Mouse (Mus musculus) C2C12 (cell line): Measurements from ENCODE around the gene Fate1. TPM values are rescaled to one million over a fixed set of nuclear protein-coding genes. Genes with fewer than 3 reads are reported as not detected.

Experiments
- H3K27me3 ChIP-seq: one replicate; pipeline ENCODE4 v1.6.1; 2011; ENCODE audit not compliant: control insufficient read depth, insufficient read depth, insufficient read length
- H3K36me3 ChIP-seq: one replicate; pipeline ENCODE4 v1.6.1; 2011; ENCODE audit not compliant: control insufficient read depth, insufficient read depth
- H3K4me3 ChIP-seq: one replicate; pipeline ENCODE4 v1.5.1; 2011; ENCODE audit warnings: mild to moderate bottlenecking, control low read depth; ENCODE audit not compliant: poor library complexity, insufficient read depth, severe bottlenecking
- H3K79me2 ChIP-seq: one replicate; pipeline ENCODE4 v1.6.1; 2011; ENCODE audit not compliant: control insufficient read depth, insufficient read depth
- H3K79me3 ChIP-seq: one replicate; pipeline ENCODE4 v1.6.1; 2011; ENCODE audit warnings: low read depth, control low read depth
- H3ac ChIP-seq: one replicate; pipeline ENCODE3; 2011; ENCODE audit warnings: low read depth; ENCODE audit not compliant: control insufficient read depth, insufficient read length
- CEBPB ChIP-seq: IDR thresholded peaks from one replicate; pipeline ENCODE4 v1.6.1; 2011; ENCODE audit warnings: low read depth, mild to moderate bottlenecking, control low read depth, moderate library complexity
- CTCF ChIP-seq: IDR thresholded peaks from one replicate; pipeline ENCODE4 v1.5.1; 2011; ENCODE audit not compliant: control insufficient read depth, insufficient read depth, insufficient read length
- FOSL1 ChIP-seq: IDR thresholded peaks from one replicate; pipeline ENCODE4 v1.8.0; 2011; ENCODE audit warnings: mild to moderate bottlenecking, low read length; ENCODE audit not compliant: poor library complexity, insufficient read depth, severe bottlenecking
- MAX ChIP-seq: IDR thresholded peaks from one replicate; pipeline ENCODE4 v1.6.1; 2011; ENCODE audit warnings: mild to moderate bottlenecking, control low read depth
- MYOD1 ChIP-seq: IDR thresholded peaks from one replicate; pipeline ENCODE4 v1.6.1; 2011; ENCODE audit warnings: low read depth; ENCODE audit not compliant: control insufficient read depth, insufficient read length
- MYOG ChIP-seq: IDR thresholded peaks from one replicate; pipeline ENCODE4 v1.6.1; 2011; ENCODE audit not compliant: control insufficient read depth, insufficient read length; ENCODE audit errors: extremely low read depth
- USF1 ChIP-seq: IDR thresholded peaks from one replicate; pipeline ENCODE4 v1.6.1; 2011; ENCODE audit warnings: low read depth, mild to moderate bottlenecking, control low read depth, moderate library complexity
- polyA plus RNA-seq: library from polyadenylated mRNA; unstranded; fragments of >200 nt; fragmentation: generic; extraction: Trizol; gene quantifications from one replicate; pipeline ENCODE4 v1.2.1, GENCODE M21; 2012; ENCODE audit warnings: missing spikeins

Fate1 gene
- polyA plus RNA-seq, 1 experiment = not detected

DNA sequence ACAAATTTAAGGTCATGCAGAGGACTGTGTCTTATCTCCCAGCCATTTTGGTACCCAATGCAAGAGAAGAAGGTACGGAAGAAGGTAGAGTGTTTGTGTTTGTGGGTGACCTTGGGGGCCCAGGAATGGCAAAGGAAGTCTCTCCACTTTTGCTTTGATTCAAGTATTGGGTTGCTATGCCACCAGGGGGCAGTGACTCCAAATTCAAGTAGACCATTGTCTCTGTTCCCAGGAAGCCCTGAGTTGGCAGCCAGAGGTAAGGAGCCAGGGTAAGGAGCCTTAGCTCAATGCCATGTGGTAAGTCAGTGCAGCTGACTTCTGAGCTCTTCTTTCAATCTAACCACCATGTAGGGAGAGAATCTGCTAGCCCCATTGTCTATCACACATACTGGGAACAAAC lies 11.0 kb downstream of the Fate1 start:
- Histone ChIP-seq H3K4me3 (no peak overlapping the region), H3K36me3 (no peaks in the 10 kb centered on the region), H3K27me3 (no peaks in the 10 kb centered on the region), H3K79me3 (no peaks in the 10 kb centered on the region), H3ac (no peak overlapping the region), H3K79me2 (no peaks in the 10 kb centered on the region)
- TF ChIP-seq CTCF (no peak), CEBPB (no peak), MAX (no peak), MYOD1 (no peak)

DNA sequence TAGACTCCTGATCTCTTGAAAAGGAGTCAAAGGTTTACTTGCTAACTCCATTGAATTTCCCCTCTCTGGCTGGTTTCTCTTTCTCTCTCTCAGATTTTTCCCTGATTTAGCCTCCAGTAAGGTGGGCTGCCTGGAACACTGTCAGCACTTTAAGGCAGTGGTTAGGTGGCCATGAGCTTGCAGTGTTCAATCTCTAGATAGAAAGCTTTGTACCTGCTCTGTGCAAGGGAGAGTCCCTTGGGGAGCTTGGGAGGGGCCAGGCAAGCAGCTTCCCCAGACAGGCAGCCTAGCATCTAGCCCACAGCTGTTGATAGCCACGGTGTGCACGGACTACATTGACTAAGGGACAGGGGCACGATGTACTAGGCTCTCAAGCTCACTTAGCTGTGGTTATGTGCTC lies 18.8 kb downstream of the Fate1 start, which contains the start of gene Cnga2:
TSS of gene Cnga2 (plus strand) at position 301 of the 400 bp plus-strand sequence.
- no peaks in the 10 kb centered on the region for H3K79me2 ChIP-seq
- H3ac ChIP-seq = no peak within 1 kb of the TSS
- H3K27me3 ChIP-seq = no peaks in the 10 kb centered on the region
- TF ChIP-seq MAX (no peak), FOSL1 (no peak), USF1 (no peak), MYOD1 (no peak), CEBPB (no peak), CTCF (no peak), MYOG (no peak)
- H3K36me3 ChIP-seq = no peaks in the 10 kb centered on the region
- H3K4me3 ChIP-seq = no peak within 1 kb of the TSS
- no peaks in the 10 kb centered on the region for H3K79me3 ChIP-seq

DNA sequence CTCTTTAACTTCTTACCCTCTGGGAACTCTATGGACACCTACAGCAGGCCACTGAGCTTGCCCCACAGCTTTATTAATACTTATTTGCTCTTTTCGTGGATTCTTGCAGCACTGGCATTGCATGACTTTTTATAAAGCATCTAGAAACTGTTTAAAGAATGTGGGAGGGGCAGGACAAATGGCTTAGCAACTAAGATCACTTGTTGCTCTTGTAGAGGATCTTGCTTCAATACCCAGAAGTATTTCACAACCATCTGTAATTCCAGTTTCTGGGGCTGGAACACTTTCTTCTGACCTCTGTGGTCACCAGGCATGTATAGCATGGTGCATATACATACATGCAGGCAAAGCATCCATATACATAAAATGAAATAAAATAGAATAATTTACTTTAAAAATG lies 23.2 kb downstream of the Fate1 start:
- TF ChIP-seq MAX (no peak), MYOD1 (no peak), CTCF (no peak), FOSL1 (no peak), MYOG (no peak), CEBPB (no peak), USF1 (no peak)
- Histone ChIP-seq H3K4me3 (no peak overlapping the region), H3K79me2 (no peaks in the 10 kb centered on the region)

DNA sequence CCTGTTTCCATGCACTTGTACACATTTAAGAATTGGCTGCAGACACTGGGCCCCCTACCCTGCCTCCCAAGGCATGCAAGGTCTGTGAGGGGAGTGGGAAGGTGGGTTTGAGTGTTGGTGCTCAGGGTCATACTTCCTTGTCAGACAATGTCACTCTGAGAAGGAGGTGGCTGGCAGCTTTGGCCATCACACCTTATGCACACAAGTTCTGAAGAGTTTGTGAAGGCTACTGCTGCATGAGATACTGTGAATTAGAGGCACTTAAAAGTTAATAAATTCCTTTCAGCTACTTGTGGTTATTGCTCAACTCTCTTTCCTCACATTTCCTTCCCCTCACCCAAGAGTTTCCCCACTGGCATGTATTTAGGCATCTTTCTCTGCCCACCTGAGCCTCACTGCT lies 37.1 kb downstream of the Fate1 start:
- H3K79me3 ChIP-seq = no peaks in the 10 kb centered on the region
- H3K27me3 ChIP-seq = no peaks in the 10 kb centered on the region
- H3K4me3 ChIP-seq = no peak overlapping the region
- no peaks in the 10 kb centered on the region for H3K79me2 ChIP-seq
- no peaks in the 10 kb centered on the region for H3K36me3 ChIP-seq
- no peak overlapping the region for H3ac ChIP-seq
- TF ChIP-seq MYOD1 (no peak), USF1 (no peak), MAX (no peak), MYOG (no peak), FOSL1 (no peak), CTCF (no peak), CEBPB (no peak)

More for the DNA sequence above, 23.2 kb downstream of the Fate1 start:
- Histone ChIP-seq H3K36me3 (no peaks in the 10 kb centered on the region), H3K79me3 (no peaks in the 10 kb centered on the region), H3ac (no peak overlapping the region), H3K27me3 (no peaks in the 10 kb centered on the region)

DNA sequence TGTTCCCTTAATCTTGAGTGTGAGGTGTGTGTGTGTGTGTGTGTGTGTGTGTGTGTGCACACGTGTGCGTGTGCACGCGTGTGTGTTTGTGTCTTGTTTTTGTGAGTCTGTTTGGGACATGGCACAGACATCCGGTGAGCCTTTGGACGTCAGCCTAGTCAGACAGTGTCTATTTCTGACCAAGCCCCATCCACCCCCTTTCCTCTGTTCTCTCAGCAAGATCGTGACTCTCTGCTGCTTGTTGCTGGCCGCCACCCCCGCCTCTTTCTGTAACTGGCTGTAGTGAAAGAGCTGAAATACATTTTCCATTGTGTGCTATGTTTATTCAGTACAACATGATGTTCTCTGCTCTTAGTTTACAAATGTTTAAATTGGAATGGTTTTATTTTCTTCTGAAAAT lies 39.5 kb downstream of the Fate1 start:
- Histone ChIP-seq H3ac (no peak overlapping the region), H3K4me3 (no peak overlapping the region), H3K36me3 (no peaks in the 10 kb centered on the region), H3K27me3 (no peaks in the 10 kb centered on the region), H3K79me3 (no peaks in the 10 kb centered on the region), H3K79me2 (no peaks in the 10 kb centered on the region)
- no peak for TF ChIP-seq CTCF
- no peak for TF ChIP-seq MYOD1
- TF ChIP-seq MAX = no peak
- TF ChIP-seq MYOG = no peak
- TF ChIP-seq CEBPB = no peak
- no peak for TF ChIP-seq FOSL1
- no peak for TF ChIP-seq USF1

DNA sequence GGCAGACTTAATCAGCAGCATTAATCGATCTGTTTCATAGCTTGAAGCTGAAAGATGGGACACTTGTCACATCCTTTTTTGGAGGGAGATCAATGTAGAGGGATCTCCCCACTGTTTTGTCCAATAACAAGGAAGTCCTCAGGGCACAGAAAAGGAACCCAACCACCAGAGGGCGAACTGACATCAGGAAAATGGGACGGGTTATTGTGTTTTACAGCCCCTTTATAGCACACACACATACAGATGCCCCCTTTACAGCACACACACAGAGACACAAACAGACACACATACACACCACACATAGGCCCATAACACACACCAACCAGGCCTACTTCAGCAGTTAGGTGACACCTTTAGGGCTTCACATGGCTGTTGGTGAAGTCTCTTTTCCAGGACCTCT lies 40.0 kb downstream of the Fate1 start:
- H3K79me3 ChIP-seq = no peaks in the 10 kb centered on the region
- no peaks in the 10 kb centered on the region for H3K36me3 ChIP-seq
- no peak overlapping the region for H3ac ChIP-seq
- H3K27me3 ChIP-seq = no peaks in the 10 kb centered on the region
- H3K4me3 ChIP-seq = no peak overlapping the region
- TF ChIP-seq CEBPB = no peak
- TF ChIP-seq MYOG = no peak
- TF ChIP-seq MAX = no peak
- no peak for TF ChIP-seq FOSL1
- TF ChIP-seq MYOD1 = no peak
- no peak for TF ChIP-seq CTCF
- TF ChIP-seq USF1 = no peak
- H3K79me2 ChIP-seq = no peaks in the 10 kb centered on the region

DNA sequence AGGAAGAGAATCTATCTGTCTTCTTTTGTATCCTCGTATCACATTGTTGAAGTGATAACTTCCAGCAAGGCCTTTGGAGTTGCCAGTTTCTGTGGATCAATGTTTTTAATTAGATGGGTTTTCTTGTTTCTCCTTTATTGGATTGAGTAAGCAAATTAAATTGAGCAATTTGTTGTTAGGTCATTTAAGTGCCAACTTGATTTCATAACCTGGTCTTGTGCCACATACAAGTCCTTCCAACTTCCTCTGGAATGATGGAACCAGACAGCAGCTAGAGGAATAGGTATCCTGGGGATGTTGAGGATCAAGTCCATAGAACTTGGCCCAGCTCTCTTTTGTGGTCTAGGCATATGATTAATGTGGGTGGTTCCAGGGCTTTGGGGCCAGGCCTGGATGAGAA lies 49.5 kb downstream of the Fate1 start:
- Histone ChIP-seq H3K4me3 (no peak overlapping the region), H3K79me2 (no peaks in the 10 kb centered on the region), H3K79me3 (no peaks in the 10 kb centered on the region), H3ac (no peak overlapping the region), H3K27me3 (no peaks in the 10 kb centered on the region), H3K36me3 (no peaks in the 10 kb centered on the region)
- TF ChIP-seq CEBPB = no peak
- TF ChIP-seq MYOG = no peak
- no peak for TF ChIP-seq MAX
- no peak for TF ChIP-seq USF1
- TF ChIP-seq CTCF = no peak
- TF ChIP-seq MYOD1 = no peak
- no peak for TF ChIP-seq FOSL1
